Mouse (Mus musculus) hindbrain, embryonic 11.5 days (tissue): ENCODE data around the gene Slc37a1. TPM values are rescaled to one million over a fixed set of nuclear protein-coding genes. Genes with fewer than 3 reads are reported as not detected.

Experiments
- ATAC-seq: fragments of 200-750 bp; cut with Nextera tagmentation; 2 replicates; pipeline ENCODE4 v1.8.0; 2017; ENCODE audit warnings: mild to moderate bottlenecking, moderate TSS enrichment, moderate library complexity; ENCODE audit not compliant: low FRiP score
- DNase-seq: peaks from one replicate; pipeline ENCODE4 v3.0.0-alpha.2; 2015; ENCODE audit warnings: low spot score
- H3K27ac ChIP-seq: fragments of 300-500 bp; sonication (generic); 2 replicates; pipeline ENCODE4 v1.5.1; 2014; ENCODE audit warnings: mild to moderate bottlenecking, low read depth, low read length
- H3K27me3 ChIP-seq: fragments of 300-500 bp; sonication (generic); 2 replicates; pipeline ENCODE4 v1.6.1; 2014; ENCODE audit warnings: mild to moderate bottlenecking, low read length, moderate library complexity, mixed read lengths; ENCODE audit not compliant: control insufficient read depth, insufficient read depth
- H3K36me3 ChIP-seq: fragments of 300-500 bp; sonication (generic); 2 replicates; pipeline ENCODE4 v1.6.1; 2014; ENCODE audit warnings: mild to moderate bottlenecking, low read length, moderate library complexity, mixed read lengths; ENCODE audit not compliant: control insufficient read depth, insufficient read depth
- H3K4me1 ChIP-seq: fragments of 300-500 bp; sonication (generic); replicated peaks from 2 replicates; pipeline ENCODE4 v1.6.1; 2014; ENCODE audit warnings: low read length, mixed read lengths; ENCODE audit not compliant: control insufficient read depth, insufficient read depth
- H3K4me2 ChIP-seq: fragments of 300-500 bp; sonication (generic); replicated peaks from 2 replicates; pipeline ENCODE4 v1.6.1; 2014; ENCODE audit warnings: mild to moderate bottlenecking, low read depth, low read length
- H3K4me3 ChIP-seq: fragments of 300-500 bp; sonication (generic); 2 replicates; pipeline ENCODE4 v1.5.1; 2014; ENCODE audit warnings: low read depth, low read length
- H3K9ac ChIP-seq: fragments of 300-500 bp; sonication (generic); 2 replicates; pipeline ENCODE4 v1.6.1; 2014; ENCODE audit warnings: low read depth, low read length
- H3K9me3 ChIP-seq: fragments of 300-500 bp; sonication (generic); 2 replicates; pipeline ENCODE4 v1.6.1; 2016; ENCODE audit warnings: low read length; ENCODE audit not compliant: control insufficient read depth
- WGBS: fragments of 180-500 bp; shearing (Covaris S2); extraction: QIAGEN DNeasy Blood & Tissue Kit; methylation state at CpG from one replicate; pipeline ENCODE4 v1.1.7; 2014; 5-methylcytosine and 5-hydroxymethylcytosine counted together
- polyA plus RNA-seq: library from polyadenylated mRNA; unstranded; fragments of >200 nt; fragmentation: Nextera tagmentation; extraction: Ambion mirVana; gene quantifications from 2 replicates; pipeline ENCODE4 v1.2.1, GENCODE M21; 2014

Slc37a1 gene
- polyA plus RNA-seq, 1 experiment from 2014 or later = 13.0 TPM

DNA sequence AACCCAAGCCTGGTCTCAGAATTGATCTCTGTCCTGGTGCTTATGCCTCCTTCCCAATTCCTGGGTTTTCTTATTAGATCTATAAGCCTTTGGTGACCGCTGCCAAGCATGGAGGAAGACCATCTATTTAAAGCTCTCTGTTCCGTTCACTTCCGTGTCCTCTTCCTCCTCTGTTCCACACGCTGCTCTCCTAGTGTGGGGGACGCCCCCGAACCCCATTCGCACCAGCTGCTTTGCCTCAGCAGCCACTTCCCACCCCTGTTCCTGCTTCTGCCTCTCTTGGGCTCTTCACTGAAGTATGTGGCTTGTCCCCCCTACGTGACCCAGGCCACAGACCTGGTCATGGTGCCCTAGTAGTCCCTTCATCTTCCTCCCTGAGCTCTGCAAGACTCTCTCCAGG is 37.6 kb downstream of the Slc37a1 start:
- H3K36me3 ChIP-seq = no peaks in the 10 kb centered on the region
- no peak overlapping the region for H3K27ac ChIP-seq
- WGBS = 97% methylated on average over 7 of the region's 8 CpGs
- no peak for DNase-seq
- no peaks in the 10 kb centered on the region for H3K9me3 ChIP-seq
- no peaks in the 10 kb centered on the region for H3K27me3 ChIP-seq
- no peak for ATAC-seq
- H3K4me3 ChIP-seq = no peak overlapping the region
- H3K9ac ChIP-seq = no peak overlapping the region
- no peak overlapping the region for H3K4me2 ChIP-seq
- H3K4me1 ChIP-seq = no peaks in the 10 kb centered on the region

DNA sequence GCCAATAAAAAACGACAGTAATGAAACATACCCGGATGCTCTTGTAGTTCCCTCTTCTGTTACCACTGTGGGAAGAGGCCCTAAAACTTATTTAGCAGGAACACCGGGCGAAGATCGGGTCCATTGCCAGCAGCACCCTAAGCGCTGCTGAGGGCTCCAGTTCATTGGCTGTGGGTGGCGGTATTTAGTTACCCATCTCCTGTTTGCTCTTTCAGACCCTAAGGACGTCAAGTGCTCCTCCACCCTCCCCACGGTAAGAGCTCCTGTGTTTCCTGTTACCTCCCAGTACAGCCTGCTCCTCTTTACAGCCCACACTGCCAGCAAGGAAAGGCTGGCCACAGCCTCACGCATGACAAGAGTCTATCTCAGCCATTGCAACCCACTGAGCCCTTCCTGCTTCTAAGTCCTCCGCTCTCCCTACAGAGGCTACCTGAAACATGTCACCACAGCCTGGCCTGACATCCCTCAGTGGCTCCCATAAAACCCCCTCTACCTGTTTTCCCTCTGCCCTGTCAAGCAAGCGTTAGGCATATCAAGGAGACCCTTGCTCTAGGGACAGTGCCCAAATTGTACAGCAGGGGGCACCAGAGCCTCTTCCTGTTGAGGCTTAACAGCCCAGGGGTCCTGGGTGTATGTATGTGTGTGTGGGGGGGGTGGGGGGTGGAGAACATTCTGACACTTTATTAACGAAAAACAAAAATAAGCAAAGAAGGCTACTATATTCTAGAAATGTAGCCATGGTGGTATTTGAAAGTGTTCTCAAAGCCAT is 39.0 kb downstream of the Slc37a1 start:
- Histone ChIP-seq H3K4me1 (no peaks in the 10 kb centered on the region), H3K9me3 (no peaks in the 10 kb centered on the region), H3K9ac (no peak overlapping the region), H3K27me3 (no peaks in the 10 kb centered on the region), H3K4me3 (no peak overlapping the region), H3K4me2 (no peak overlapping the region), H3K36me3 (no peaks in the 10 kb centered on the region), H3K27ac (no peak overlapping the region)
- DNase-seq (peak; percentile 77), ATAC-seq (no peak)
- WGBS = 72% methylated on average over 13 of the region's 13 CpGs

- DNase-seq = peak; percentile 14
- no peak overlapping the region for H3K27ac ChIP-seq
- H3K27me3 ChIP-seq = no peaks in the 10 kb centered on the region
- peak; percentile 12; the same call in 1 of the 2 replicates for ATAC-seq
- no peaks in the 10 kb centered on the region for H3K9me3 ChIP-seq
- no peak overlapping the region for H3K4me3 ChIP-seq
- no peak overlapping the region for H3K9ac ChIP-seq
- H3K36me3 ChIP-seq = no peaks in the 10 kb centered on the region
- no peaks in the 10 kb centered on the region for H3K4me1 ChIP-seq
- 41% methylated on average over 9 of the region's 9 CpGs for WGBS
- no peak overlapping the region for H3K4me2 ChIP-seq
Observed at GRCm38 (mm10) chr17:31326220-31326852, 39.7 kb downstream of the Slc37a1 start.

DNA sequence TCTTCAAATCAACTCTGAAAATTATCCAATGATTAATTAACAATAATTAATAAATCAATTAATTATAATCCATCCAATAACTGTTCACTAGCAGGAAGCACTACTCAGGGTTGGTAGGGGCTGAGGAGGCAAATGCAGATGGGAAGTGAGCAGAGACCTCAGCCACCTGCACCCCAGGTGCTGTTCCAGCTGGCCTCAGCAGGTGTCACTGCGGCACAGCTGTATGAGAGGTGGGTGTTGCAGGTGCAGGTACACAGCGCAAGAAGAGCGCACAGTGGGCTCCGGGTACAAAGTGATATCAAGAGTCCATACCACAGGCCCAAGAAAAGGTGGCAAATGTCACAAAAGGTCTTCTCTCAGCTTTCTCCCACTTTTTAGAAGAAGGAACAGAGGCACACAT is 41.9 kb downstream of the Slc37a1 start:
- no peaks in the 10 kb centered on the region for H3K4me1 ChIP-seq
- H3K27ac ChIP-seq = no peak overlapping the region
- ATAC-seq (no peak), DNase-seq (no peak)
- no peak overlapping the region for H3K4me3 ChIP-seq
- WGBS = 76% methylated on average over 4 of the region's 4 CpGs
- H3K9me3 ChIP-seq = no peaks in the 10 kb centered on the region
- no peaks in the 10 kb centered on the region for H3K36me3 ChIP-seq
- no peak overlapping the region for H3K9ac ChIP-seq
- H3K27me3 ChIP-seq = no peaks in the 10 kb centered on the region
- no peak overlapping the region for H3K4me2 ChIP-seq

DNA sequence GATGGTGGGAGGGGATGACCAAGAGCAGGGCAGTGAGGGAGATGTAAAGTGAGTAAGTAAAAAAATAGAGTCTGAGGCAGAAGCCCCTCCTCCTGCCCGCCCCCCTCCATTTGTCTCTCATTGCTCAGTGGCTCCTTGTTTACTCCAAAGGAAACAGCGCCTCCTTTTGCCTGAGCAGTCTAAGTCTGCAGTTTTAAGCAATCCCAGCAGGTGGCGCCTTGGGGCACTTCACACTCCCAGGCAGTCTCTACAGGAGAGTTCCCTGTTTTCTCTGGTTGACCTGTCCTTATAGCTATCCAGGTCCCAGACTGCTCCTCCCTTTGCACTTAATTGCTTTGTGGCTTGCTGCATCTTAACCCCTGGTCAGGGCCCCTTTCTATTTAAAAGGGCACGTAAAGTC is 44.0 kb downstream of the Slc37a1 start:
- Histone ChIP-seq H3K36me3 (no peaks in the 10 kb centered on the region), H3K9ac (no peak overlapping the region), H3K4me2 (no peak overlapping the region), H3K27ac (no peak overlapping the region), H3K4me1 (no peaks in the 10 kb centered on the region), H3K4me3 (no peak overlapping the region), H3K27me3 (no peaks in the 10 kb centered on the region), H3K9me3 (no peaks in the 10 kb centered on the region)
- WGBS = 37% methylated on average over 4 of the region's 4 CpGs
- DNase-seq = peak; percentile 78
- no peak for ATAC-seq

GRCm38 (mm10) chr17:31331273-31331672 is 44.7 kb downstream of the Slc37a1 start:
- DNase-seq = no peak
- no peaks in the 10 kb centered on the region for H3K4me1 ChIP-seq
- H3K27ac ChIP-seq = no peak overlapping the region
- no peaks in the 10 kb centered on the region for H3K9me3 ChIP-seq
- H3K4me3 ChIP-seq = no peak overlapping the region
- H3K9ac ChIP-seq = no peak overlapping the region
- no peaks in the 10 kb centered on the region for H3K27me3 ChIP-seq
- WGBS = 84% methylated on average over 6 of the region's 6 CpGs
- H3K4me2 ChIP-seq = no peak overlapping the region
- no peak for ATAC-seq
- no peaks in the 10 kb centered on the region for H3K36me3 ChIP-seq

GRCm38 (mm10) chr17:31331920-31332319 is 45.3 kb downstream of the Slc37a1 start:
- no peak for ATAC-seq
- no peak for DNase-seq
- WGBS = 67% methylated on average over 3 of the region's 3 CpGs
- no peaks in the 10 kb centered on the region for H3K9me3 ChIP-seq
- H3K4me2 ChIP-seq = no peak overlapping the region
- no peak overlapping the region for H3K4me3 ChIP-seq
- no peaks in the 10 kb centered on the region for H3K27me3 ChIP-seq
- no peaks in the 10 kb centered on the region for H3K36me3 ChIP-seq
- no peak overlapping the region for H3K27ac ChIP-seq
- H3K9ac ChIP-seq = no peak overlapping the region
- H3K4me1 ChIP-seq = no peaks in the 10 kb centered on the region

DNA sequence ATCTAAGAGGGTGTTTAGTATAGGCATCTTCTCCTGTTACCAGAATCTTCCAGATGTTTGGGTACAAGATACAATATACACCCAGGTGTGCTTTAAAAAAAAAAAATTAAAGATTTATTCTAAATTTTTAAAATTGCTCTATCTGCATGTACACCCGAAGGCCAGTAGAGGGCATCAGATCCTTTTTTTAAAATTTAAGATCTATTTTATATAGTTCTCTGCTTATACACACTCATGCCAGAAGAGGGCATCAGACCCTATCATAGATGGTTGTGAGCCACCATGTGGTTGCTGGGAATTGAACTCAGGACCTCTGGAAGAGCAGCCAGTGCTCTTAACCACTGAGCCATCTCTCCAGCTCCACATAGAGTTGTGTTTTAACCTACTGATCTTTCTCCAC is 45.7 kb downstream of the Slc37a1 start:
- no peaks in the 10 kb centered on the region for H3K9me3 ChIP-seq
- no peaks in the 10 kb centered on the region for H3K36me3 ChIP-seq
- H3K27me3 ChIP-seq = no peaks in the 10 kb centered on the region
- 44% methylated on average over 1 of the region's 1 CpGs for WGBS
- H3K4me3 ChIP-seq = no peak overlapping the region
- DNase-seq (no peak), ATAC-seq (no peak)
- H3K9ac ChIP-seq = no peak overlapping the region
- no peak overlapping the region for H3K4me2 ChIP-seq
- H3K27ac ChIP-seq = no peak overlapping the region
- no peaks in the 10 kb centered on the region for H3K4me1 ChIP-seq
